Mouse (Mus musculus) limb, embryonic 15.5 days (tissue): ENCODE results near the gene Hsd11b1. TPM values are rescaled to one million over a fixed set of nuclear protein-coding genes. Genes with fewer than 3 reads are reported as not detected.
A peak's percentile ranks its signal among the peaks of the same experiment; 100 is the strongest.

Experiments used
- ATAC-seq: fragments of 200-750 bp; cut with Nextera tagmentation; 2 replicates; pipeline ENCODE4 v1.8.0; 2017; ENCODE audit warnings: low read depth, moderate TSS enrichment; ENCODE audit not compliant: insufficient number of reproducible peaks, low FRiP score, low TSS enrichment
- H3K27ac ChIP-seq: fragments of 300-500 bp; sonication (generic); 2 replicates; pipeline ENCODE4 v1.5.1; 2015; ENCODE audit warnings: moderate library complexity, mild to moderate bottlenecking, inconsistent platforms
- H3K27me3 ChIP-seq: fragments of 300-500 bp; sonication (generic); 2 replicates; pipeline ENCODE4 v1.6.1; 2015; ENCODE audit warnings: inconsistent platforms
- H3K36me3 ChIP-seq: fragments of 300-500 bp; sonication (generic); 2 replicates; pipeline ENCODE4 v1.6.1; 2015; ENCODE audit warnings: inconsistent platforms
- H3K4me1 ChIP-seq: fragments of 300-500 bp; sonication (generic); 2 replicates; pipeline ENCODE4 v1.6.1; 2015; ENCODE audit warnings: inconsistent platforms
- H3K4me2 ChIP-seq: fragments of 300-500 bp; sonication (generic); 2 replicates; pipeline ENCODE4 v1.6.1; 2015; ENCODE audit warnings: mild to moderate bottlenecking, inconsistent platforms
- H3K4me3 ChIP-seq: fragments of 300-500 bp; sonication (generic); 2 replicates; pipeline ENCODE4 v1.5.1; 2015; ENCODE audit warnings: mild to moderate bottlenecking, inconsistent platforms
- H3K9ac ChIP-seq: fragments of 300-500 bp; sonication (generic); 2 replicates; pipeline ENCODE4 v1.6.1; 2015; ENCODE audit warnings: inconsistent platforms
- H3K9me3 ChIP-seq: fragments of 300-500 bp; sonication (generic); 2 replicates; pipeline ENCODE4 v1.6.1; 2016; ENCODE audit warnings: inconsistent platforms
- WGBS: fragments of 180-500 bp; shearing (Covaris S2); methylation state at CpG from one replicate; pipeline ENCODE4 v1.1.7; 2015; 5-methylcytosine and 5-hydroxymethylcytosine counted together
- polyA plus RNA-seq: library from polyadenylated mRNA; unstranded; fragments of >200 nt; fragmentation: Nextera tagmentation; extraction: Ambion mirVana; gene quantifications from 2 replicates; pipeline ENCODE4 v1.2.1, GENCODE M21; 2015

Hsd11b1 gene
- polyA plus RNA-seq, 1 experiment from 2014 or later, result 6.8 TPM

DNA sequence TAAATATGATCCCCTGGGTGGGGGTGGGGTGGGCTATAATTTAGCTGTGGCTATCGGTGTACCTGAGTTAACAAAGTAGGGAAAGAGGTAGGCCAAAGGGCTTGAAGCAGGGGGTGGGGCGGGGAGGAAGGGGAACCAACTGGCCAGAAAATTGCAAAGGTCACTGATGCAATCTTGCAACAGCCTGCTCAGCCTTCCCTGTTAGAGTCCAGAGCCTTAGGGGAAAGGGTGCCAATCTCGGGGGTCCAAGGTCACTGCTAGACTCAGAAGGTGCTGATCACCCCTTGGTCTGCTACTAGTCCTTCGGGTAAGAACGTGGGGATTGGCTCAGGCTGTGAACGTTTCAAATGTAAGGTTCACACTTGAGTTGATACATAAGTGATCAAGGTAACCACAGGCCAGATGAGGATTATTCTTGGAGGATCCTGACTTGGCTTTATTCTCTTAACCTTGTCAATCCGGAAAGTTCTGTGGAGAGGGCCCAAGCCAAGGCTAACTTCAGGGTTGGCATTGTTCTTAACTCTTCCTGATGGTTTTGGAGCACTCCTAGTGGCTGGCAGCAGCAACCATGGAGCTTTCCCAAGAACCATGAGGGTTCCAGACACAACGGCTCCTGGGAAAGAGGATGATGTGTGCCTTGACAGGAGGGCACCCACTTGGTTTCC is 10.7 kb upstream of the Hsd11b1 start:
- Histone ChIP-seq H3K27me3 (no peaks in the 10 kb centered on the region), H3K9ac (no peak overlapping the region), H3K36me3 (no peaks in the 10 kb centered on the region), H3K4me3 (no peak overlapping the region), H3K9me3 (no peaks in the 10 kb centered on the region), H3K4me1 (peaks cover 14% of the 10 kb centered on the region), H3K4me2 (no peak overlapping the region), H3K27ac (no peak overlapping the region)
- ATAC-seq, result no peak
- WGBS, result 81% methylated on average over 8 of the region's 8 CpGs

DNA sequence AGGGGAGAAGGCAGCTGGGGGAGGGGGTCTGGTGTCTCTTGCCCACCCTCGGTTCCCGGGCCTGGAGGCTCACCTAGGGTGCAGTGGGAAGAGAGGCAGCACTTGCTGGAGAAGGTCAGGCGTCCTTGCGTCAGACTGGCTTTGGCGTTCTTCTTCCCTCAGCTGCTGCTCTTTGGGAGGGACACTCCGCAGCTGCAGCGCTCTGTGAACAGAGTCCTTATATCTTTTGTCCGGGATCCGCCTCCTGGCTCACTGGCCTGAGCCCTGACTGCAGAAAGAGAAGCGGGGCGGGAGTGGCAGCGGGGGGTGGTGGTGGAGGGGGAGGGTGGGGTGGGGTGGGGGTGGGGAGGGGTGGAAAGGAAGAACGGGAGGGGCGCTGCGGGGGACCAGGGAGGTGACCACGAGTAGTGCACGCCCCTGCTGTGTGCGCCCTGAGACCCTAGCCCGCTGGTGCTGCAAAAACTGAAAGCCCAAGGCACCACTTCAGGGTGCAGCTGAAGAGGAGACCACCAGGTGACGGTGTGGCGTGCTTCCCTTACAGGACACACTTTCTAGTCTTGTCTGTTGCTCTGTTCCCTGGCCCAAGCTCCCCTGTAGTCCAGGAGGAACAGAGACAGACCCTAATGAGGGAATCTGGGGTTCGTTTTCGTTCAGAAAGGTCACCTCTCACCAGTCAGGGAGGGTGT is 9.2 kb upstream of the Hsd11b1 start, which contains the start of gene G0s2:
Gene G0s2 (minus strand): TSS at position 302 of the 686 bp plus-strand sequence.
- H3K4me3 ChIP-seq, result peak within 1 kb of the TSS; percentile 43
- peak within 1 kb of the TSS; percentile 65 for H3K4me2 ChIP-seq
- ATAC-seq, result peak; percentile 73
- H3K27ac ChIP-seq, result peak within 1 kb of the TSS; percentile 83
- peaks cover 14% of the 10 kb centered on the region for H3K4me1 ChIP-seq
- H3K9ac ChIP-seq, result peak within 1 kb of the TSS; percentile 35
- H3K27me3 ChIP-seq, result no peaks in the 10 kb centered on the region
- no peaks in the 10 kb centered on the region for H3K9me3 ChIP-seq
- 2% methylated on average over 15 of the region's 23 CpGs for WGBS
- H3K36me3 ChIP-seq, result no peaks in the 10 kb centered on the region

DNA sequence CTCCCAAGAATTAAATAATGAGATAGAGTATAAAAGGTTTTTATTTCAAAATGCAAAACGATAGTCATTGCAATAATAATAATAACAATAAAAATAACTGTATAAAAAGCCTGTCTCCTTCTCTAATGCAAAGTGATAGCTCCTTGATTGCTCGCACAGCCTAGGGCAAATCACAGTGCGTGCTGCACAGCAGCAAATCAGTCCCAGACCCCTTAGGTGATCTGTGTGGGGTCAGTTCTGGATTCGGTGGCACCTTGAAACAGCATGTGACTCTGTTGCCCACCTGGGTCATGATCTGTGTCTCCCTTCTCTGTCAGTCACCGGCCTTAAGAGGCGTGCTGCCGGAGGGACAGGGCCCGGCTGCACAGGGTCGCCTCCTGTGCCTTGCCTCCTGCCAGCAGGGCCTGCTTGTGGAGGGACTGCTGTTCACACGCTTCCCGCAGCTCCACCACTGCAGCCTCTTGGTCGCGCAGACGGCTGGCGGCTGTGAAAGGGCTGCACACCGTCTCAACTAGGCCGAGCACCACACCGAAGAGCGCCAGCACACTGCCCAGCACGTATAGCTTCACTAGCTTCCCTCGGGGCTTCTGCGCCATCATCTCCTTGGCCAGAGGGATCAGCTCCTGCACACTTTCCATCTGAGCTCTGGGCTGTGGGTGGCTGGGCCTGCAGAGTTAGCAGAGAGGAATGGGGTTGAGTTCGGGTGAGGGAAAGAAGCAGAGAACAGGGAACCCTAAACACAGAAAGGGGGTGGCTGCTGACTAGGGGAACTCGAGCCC is 8.5 kb upstream of the Hsd11b1 start:
- Histone ChIP-seq H3K9me3 (no peaks in the 10 kb centered on the region), H3K4me1 (peaks cover 14% of the 10 kb centered on the region), H3K4me2 (peak overlapping the region; percentile 65), H3K27me3 (no peaks in the 10 kb centered on the region), H3K36me3 (no peaks in the 10 kb centered on the region), H3K27ac (peak overlapping the region; percentile 83), H3K4me3 (peak overlapping the region; percentile 43), H3K9ac (peak overlapping the region; percentile 35)
- WGBS, result 16% methylated on average over 24 of the region's 24 CpGs
- ATAC-seq, result peak; percentile 42; the same call in 1 of the 2 replicates

DNA sequence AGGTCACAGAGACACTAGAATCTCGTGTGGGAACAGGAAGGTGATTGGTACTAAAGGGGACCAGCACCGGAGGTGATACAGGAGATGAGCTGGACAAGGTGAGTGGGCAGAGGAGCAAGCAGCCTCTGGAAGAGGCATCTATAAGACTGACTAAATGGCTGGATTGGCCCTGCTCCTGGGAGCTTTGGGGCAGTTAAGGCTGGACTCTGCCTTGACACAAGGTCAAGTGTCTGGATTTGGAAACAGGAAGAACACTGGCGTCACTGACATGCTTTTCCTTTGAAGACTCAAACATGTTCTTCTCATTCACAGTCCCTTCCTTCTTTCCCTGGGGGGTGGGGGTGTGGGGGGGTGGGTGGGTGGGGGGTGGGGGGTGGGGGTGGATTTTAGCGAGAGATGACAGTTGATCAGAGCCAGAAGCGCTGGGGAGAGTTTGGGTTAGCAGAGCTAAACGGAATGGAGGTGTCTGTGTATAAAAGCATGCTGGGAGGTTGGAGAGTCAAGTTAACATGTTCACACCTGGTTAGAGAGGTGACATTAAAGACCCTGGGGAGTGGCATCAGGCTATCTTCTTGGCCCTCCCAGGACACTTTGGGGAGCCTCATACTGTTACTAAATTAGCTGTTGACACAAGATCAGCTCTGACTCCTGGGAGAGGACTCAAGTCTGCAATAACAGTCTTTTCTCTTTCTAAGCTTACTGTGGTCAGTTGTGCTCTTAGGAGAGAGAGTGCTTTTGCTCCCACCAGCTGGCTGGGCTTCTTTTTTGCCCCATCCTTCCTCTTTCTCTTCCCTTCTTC is 7.3 kb upstream of the Hsd11b1 start:
- Histone ChIP-seq H3K4me3 (no peak overlapping the region), H3K9ac (no peak overlapping the region), H3K27ac (no peak overlapping the region), H3K4me2 (0 out of 2 replicates have a peak overlapping the region, but pooled peaks have one; percentile 65), H3K36me3 (no peaks in the 10 kb centered on the region), H3K27me3 (no peaks in the 10 kb centered on the region), H3K9me3 (no peaks in the 10 kb centered on the region), H3K4me1 (peaks cover 14% of the 10 kb centered on the region)
- 49% methylated on average over 6 of the region's 6 CpGs for WGBS
- no peak for ATAC-seq

DNA sequence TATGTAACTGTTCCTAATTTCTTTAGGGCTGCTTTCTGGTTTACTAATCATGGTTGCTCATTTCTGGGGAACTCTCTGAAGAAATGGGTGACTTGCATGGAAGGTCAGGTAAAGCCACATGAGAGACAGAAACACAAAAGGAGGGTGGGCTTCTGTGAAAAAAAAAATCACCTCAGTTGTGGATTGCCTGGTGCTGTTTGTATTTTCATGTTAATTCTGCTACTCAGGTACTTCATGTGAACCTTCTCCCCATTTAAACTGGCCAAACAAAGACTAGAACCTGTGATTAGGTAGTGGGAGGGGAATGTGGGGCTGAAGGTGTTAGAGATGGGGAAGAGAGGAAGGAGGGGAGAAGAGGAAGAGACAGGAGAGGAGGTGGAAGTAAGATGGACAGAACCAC is 1.9 kb upstream of the Hsd11b1 start:
- no peak overlapping the region for H3K27ac ChIP-seq
- H3K9me3 ChIP-seq, result no peaks in the 10 kb centered on the region
- no peak overlapping the region for H3K9ac ChIP-seq
- H3K36me3 ChIP-seq, result no peaks in the 10 kb centered on the region
- no peak overlapping the region for H3K4me3 ChIP-seq
- H3K27me3 ChIP-seq, result no peaks in the 10 kb centered on the region
- no peak for ATAC-seq
- H3K4me1 ChIP-seq, result peaks cover 6% of the 10 kb centered on the region; the same call in 1 of the 2 replicates
- H3K4me2 ChIP-seq, result no peak overlapping the region

DNA sequence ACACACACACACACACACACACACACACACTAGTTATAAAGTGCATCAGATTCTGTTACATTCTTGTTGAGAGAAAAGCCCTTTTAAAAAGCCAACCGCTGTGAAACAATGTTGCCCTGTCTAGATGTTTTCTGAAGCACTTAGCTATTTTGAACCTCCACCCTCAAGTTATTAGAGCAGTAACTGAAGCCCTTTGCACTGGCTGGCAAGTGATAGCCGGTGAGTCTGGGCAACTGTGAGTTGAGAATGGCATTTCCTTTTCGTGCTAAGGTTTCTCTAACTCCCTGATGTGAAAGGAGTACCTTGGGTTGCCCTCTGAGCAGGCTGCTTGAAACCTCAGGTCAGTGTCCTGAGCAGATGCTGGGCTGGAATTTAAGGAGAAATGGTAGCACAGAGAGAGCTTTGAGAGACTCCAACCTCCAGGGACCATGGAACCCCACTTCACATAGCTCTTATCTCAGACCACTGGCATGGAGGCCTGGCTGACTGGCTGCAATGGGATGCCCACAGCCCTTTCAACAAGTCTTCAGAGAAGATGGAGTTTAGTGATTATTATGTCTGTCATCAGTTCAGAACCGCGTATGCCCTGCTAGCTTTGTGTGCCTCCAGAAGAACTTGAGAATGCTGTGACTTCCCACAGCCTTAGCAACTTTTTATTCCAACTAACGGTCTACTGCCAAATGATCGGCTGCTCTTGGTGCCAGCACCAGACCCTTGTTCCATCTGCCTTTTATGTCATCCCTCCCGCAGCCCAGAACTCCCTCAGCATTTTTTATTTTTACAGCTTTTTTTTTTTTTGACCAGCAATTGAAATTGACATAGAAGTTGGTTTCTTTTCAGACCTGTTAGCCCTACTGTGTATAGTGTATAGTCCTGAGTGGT is 608 bp downstream of the Hsd11b1 start:
- Histone ChIP-seq H3K27ac (no peak overlapping the region), H3K27me3 (no peaks in the 10 kb centered on the region), H3K4me2 (no peak overlapping the region), H3K36me3 (no peaks in the 10 kb centered on the region), H3K9ac (no peak overlapping the region), H3K9me3 (no peaks in the 10 kb centered on the region), H3K4me1 (peaks cover 6% of the 10 kb centered on the region; the same call in 1 of the 2 replicates), H3K4me3 (no peak overlapping the region)
- no peak for ATAC-seq
- WGBS, result 67% methylated on average over 8 of the region's 8 CpGs

DNA sequence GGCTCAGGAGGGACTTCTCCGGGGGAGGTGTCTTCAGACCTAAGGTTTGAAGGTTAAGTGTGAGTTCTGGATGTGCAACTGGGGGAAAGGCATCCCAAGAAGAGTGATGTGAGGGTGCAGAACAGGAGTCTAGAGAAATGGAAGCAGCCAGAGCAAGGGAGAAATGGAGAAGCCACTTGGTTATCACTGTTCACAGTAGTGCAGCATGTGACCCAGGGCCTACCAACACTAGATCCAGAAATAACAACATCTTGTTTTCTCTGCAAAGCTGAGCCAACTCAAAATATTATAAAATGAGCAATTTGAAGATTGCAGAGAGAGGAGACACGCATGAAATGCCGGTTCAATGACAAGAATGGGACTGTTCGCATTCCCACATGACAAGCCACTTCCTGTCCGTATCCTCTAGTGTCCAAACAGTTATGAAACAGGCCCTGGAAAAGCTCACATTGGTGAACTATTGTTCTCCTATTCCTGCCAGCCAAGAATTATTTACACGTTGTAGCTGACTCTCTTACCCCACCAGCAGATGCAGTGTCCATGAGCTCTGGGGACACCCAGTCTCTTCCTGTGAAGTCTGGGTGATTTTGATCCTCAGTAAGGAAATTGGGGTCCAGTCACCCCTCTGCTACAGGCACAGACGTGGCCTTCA is 1.9 kb downstream of the Hsd11b1 start:
- Histone ChIP-seq H3K4me3 (no peak overlapping the region), H3K9ac (no peak overlapping the region), H3K4me1 (peaks cover 6% of the 10 kb centered on the region; the same call in 1 of the 2 replicates), H3K27ac (no peak overlapping the region), H3K4me2 (no peak overlapping the region), H3K9me3 (no peaks in the 10 kb centered on the region), H3K36me3 (no peaks in the 10 kb centered on the region), H3K27me3 (no peaks in the 10 kb centered on the region)
- no peak for ATAC-seq
- WGBS, result 61% methylated on average over 7 of the region's 7 CpGs

DNA sequence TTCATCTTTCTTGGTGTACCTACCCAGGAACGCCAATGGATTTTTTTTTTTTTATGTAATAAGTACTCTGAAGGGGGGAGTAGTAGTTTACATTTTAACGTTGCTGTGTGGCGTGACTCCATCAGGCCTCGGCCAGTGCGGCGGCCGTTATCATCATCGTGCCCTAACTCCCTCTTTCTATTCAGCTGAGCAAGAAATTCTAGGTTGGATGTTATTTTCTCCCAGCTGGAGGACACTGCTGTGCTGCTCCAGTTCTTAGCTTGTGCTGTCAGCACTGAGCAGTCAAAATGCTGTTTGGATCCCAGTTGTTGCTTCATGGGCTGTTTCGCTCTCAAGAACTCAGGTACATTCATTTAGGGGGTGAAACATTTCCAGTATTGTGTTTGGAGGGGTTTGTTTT is 4.3 kb downstream of the Hsd11b1 start:
- H3K4me3 ChIP-seq, result no peak overlapping the region
- 89% methylated on average over 9 of the region's 9 CpGs for WGBS

DNA sequence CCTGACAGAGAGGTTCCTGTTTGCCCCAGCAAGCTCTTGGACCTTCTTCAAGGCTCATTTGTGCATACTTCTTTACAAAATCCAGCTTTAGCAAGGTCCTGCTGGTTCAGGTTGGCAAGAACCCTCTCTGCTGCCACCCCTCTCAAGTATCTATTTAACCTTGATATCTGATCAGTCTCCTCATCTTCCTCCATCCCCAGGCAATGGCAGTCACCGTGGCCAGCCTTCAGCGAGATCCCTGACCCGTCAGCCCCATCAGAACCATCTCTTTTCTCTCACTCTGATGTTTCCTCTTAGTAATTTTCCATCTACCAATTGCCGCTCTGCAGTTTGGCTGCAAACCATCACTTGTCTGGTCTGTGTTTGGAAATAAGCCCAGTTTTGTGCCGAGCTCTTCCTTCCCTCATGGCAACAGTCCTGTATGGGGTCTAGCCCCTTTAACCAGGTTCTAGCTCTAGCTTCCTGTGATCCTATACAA is 7.2 kb downstream of the Hsd11b1 start:
- Histone ChIP-seq H3K4me1 (0 out of 2 replicates have a peak, but pooled peaks cover 6% of the 10 kb centered on the region), H3K4me3 (no peak overlapping the region), H3K9ac (no peak overlapping the region), H3K27me3 (no peaks in the 10 kb centered on the region), H3K27ac (peak overlapping the region; percentile 60; the same call in 1 of the 2 replicates), H3K36me3 (no peaks in the 10 kb centered on the region), H3K9me3 (no peaks in the 10 kb centered on the region), H3K4me2 (no peak overlapping the region)
- WGBS, result 55% methylated on average over 5 of the region's 5 CpGs
- no peak for ATAC-seq

More for the DNA sequence above, 4.3 kb downstream of the Hsd11b1 start:
- H3K4me1 ChIP-seq, result peaks cover 12% of the 10 kb centered on the region; the same call in 1 of the 2 replicates
- H3K36me3 ChIP-seq, result no peaks in the 10 kb centered on the region
- H3K9me3 ChIP-seq, result no peaks in the 10 kb centered on the region
- no peaks in the 10 kb centered on the region for H3K27me3 ChIP-seq
- ATAC-seq, result no peak
- no peak overlapping the region for H3K27ac ChIP-seq
- no peak overlapping the region for H3K4me2 ChIP-seq
- H3K9ac ChIP-seq, result no peak overlapping the region

DNA sequence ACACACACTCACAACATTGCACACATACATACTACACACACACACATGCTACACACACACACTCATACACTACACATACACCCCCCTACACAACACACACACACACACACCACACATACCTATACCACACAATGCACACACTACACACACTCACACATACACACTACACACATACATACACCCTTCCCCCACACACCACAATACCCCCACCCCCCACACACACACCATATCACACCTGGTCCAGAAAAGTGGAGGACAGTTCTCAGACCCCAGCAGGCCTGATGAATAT is 7.6 kb downstream of the Hsd11b1 start:
- no peaks in the 10 kb centered on the region for H3K36me3 ChIP-seq
- no peak overlapping the region for H3K9ac ChIP-seq
- no peak overlapping the region for H3K4me3 ChIP-seq
- H3K4me1 ChIP-seq, result 0 out of 2 replicates have a peak, but pooled peaks cover 6% of the 10 kb centered on the region
- H3K27me3 ChIP-seq, result no peaks in the 10 kb centered on the region
- 0 out of 2 replicates have a peak, but pooled peaks have one; percentile 16 for ATAC-seq
- H3K4me2 ChIP-seq, result no peak overlapping the region
- no peaks in the 10 kb centered on the region for H3K9me3 ChIP-seq
- peak overlapping the region; percentile 60; the same call in 1 of the 2 replicates for H3K27ac ChIP-seq
